Mouse (Mus musculus) lung, adult 2 months (tissue): ENCODE data around the gene Nat9.

ENCODE experiments used
- CTCF ChIP-seq: fragments of 200-500 bp; IDR thresholded peaks from 2 replicates; pipeline ENCODE4 v1.5.1; 2011; ENCODE audit warnings: mild to moderate bottlenecking, low read length, control low read depth; ENCODE audit not compliant: insufficient read depth
- POLR2A ChIP-seq: fragments of 200-500 bp; IDR thresholded peaks from 2 replicates; pipeline ENCODE4 v1.6.1; 2011; ENCODE audit warnings: low read depth, mild to moderate bottlenecking, control low read depth, low read length, borderline replicate concordance; ENCODE audit errors: extremely low read depth

GRCm38 (mm10) chr11:115179191-115179590 lies 8.5 kb downstream of the Nat9 start:
- TF ChIP-seq CTCF, result no peak
- TF ChIP-seq POLR2A, result no peak
